Mouse (Mus musculus): ENCODE measurements around the gene Lpcat1. TPM values are rescaled to one million over a fixed set of nuclear protein-coding genes. Genes with fewer than 3 reads are reported as not detected.

Gene Lpcat1
- polyA plus RNA-seq, 1 experiment from 2014 or later, result 21.8 TPM

- no peaks in the 10 kb centered on the region for H3K9me3 ChIP-seq (replicated peaks; ENCODE audit: low read length)
- H3K4me3 ChIP-seq (replicated peaks; ENCODE audit: low read depth, low read length), result no peak overlapping the region
- no peak overlapping the region for H3K9ac ChIP-seq (ENCODE audit: low read depth, low read length)
- 0 out of 2 replicates have a peak, but pooled peaks cover 3% of the 10 kb centered on the region for H3K4me1 ChIP-seq (replicated peaks; ENCODE audit: insufficient read depth, low read length)
- H3K27me3 ChIP-seq (ENCODE audit: insufficient read depth, low read length), result peaks cover 28% of the 10 kb centered on the region; the same call in 1 of the 2 replicates
- ATAC-seq (replicated peaks; ENCODE audit: low FRiP score, low read depth) (no peak), DNase-seq (ENCODE audit: low spot score) (no peak)
- 54% methylated on average over 3 of the region's 3 CpGs for WGBS
- TF ChIP-seq CTCF (IDR thresholded peaks at IDR 0.05; ENCODE audit: low read depth), result no peak
- no peaks in the 10 kb centered on the region for H3K36me3 ChIP-seq (ENCODE audit: insufficient read depth, low read length)
- H3K27ac ChIP-seq, result no peak overlapping the region
- no peak overlapping the region for H3K4me2 ChIP-seq (ENCODE audit: low read length)
Measured at GRCm38 (mm10) chr13:73535287-73535686, 68.3 kb downstream of the Lpcat1 start.

GRCm38 (mm10) chr13:73536403-73536821 is 69.4 kb downstream of the Lpcat1 start, which contains the start of gene Slc6a3:
Slc6a3 (plus strand) TSS chr13:73536747.
- no peak within 1 kb of the TSS; the same call in 1 of the 2 replicates for H3K9ac ChIP-seq (ENCODE audit: low read depth, low read length)
- 0 out of 2 replicates have a peak, but pooled peaks cover 3% of the 10 kb centered on the region for H3K4me1 ChIP-seq (replicated peaks; ENCODE audit: insufficient read depth, low read length)
- TF ChIP-seq CTCF (IDR thresholded peaks at IDR 0.05; ENCODE audit: low read depth), result no peak
- H3K9me3 ChIP-seq (replicated peaks; ENCODE audit: low read length), result no peaks in the 10 kb centered on the region
- WGBS, result under 1% methylated on average over 26 of the region's 26 CpGs
- H3K27me3 ChIP-seq (ENCODE audit: insufficient read depth, low read length), result peaks cover 28% of the 10 kb centered on the region; the same call in 1 of the 2 replicates
- ATAC-seq (replicated peaks; ENCODE audit: low FRiP score, low read depth) (peak; percentile 71; the same call in 1 of the 2 replicates), DNase-seq (ENCODE audit: low spot score) (peak; percentile 20)
- H3K36me3 ChIP-seq (ENCODE audit: insufficient read depth, low read length), result no peaks in the 10 kb centered on the region
- H3K4me3 ChIP-seq (replicated peaks; ENCODE audit: low read depth, low read length), result peak within 1 kb of the TSS; percentile 28
- no peak within 1 kb of the TSS for H3K27ac ChIP-seq
- H3K4me2 ChIP-seq (ENCODE audit: low read length), result peak within 1 kb of the TSS; percentile 67

GRCm38 (mm10) chr13:73536824-73537223 is 69.8 kb downstream of the Lpcat1 start:
- H3K4me1 ChIP-seq (replicated peaks; ENCODE audit: insufficient read depth, low read length), result 0 out of 2 replicates have a peak, but pooled peaks cover 3% of the 10 kb centered on the region
- no peak overlapping the region; the same call in 1 of the 2 replicates for H3K9ac ChIP-seq (ENCODE audit: low read depth, low read length)
- TF ChIP-seq CTCF (IDR thresholded peaks at IDR 0.05; ENCODE audit: low read depth), result no peak
- H3K4me2 ChIP-seq (ENCODE audit: low read length), result peak overlapping the region; percentile 67
- peak; percentile 4 for DNase-seq (ENCODE audit: low spot score)
- 16% methylated on average over 13 of the region's 13 CpGs for WGBS
- peak overlapping the region; percentile 28 for H3K4me3 ChIP-seq (replicated peaks; ENCODE audit: low read depth, low read length)
- no peaks in the 10 kb centered on the region for H3K36me3 ChIP-seq (ENCODE audit: insufficient read depth, low read length)
- peaks cover 28% of the 10 kb centered on the region; the same call in 1 of the 2 replicates for H3K27me3 ChIP-seq (ENCODE audit: insufficient read depth, low read length)
- no peak overlapping the region for H3K27ac ChIP-seq
- ATAC-seq (replicated peaks; ENCODE audit: low FRiP score, low read depth), result no peak
- no peaks in the 10 kb centered on the region for H3K9me3 ChIP-seq (replicated peaks; ENCODE audit: low read length)

- Histone ChIP-seq H3K4me1 (replicated peaks; ENCODE audit: insufficient read depth, low read length) (no peaks in the 10 kb centered on the region), H3K9ac (ENCODE audit: low read depth, low read length) (no peak overlapping the region), H3K9me3 (replicated peaks; ENCODE audit: low read length) (no peaks in the 10 kb centered on the region), H3K27ac (no peak overlapping the region), H3K27me3 (ENCODE audit: insufficient read depth, low read length) (no peaks in the 10 kb centered on the region), H3K4me3 (replicated peaks; ENCODE audit: low read depth, low read length) (no peak overlapping the region), H3K4me2 (ENCODE audit: low read length) (no peak overlapping the region), H3K36me3 (ENCODE audit: insufficient read depth, low read length) (no peaks in the 10 kb centered on the region)
- ATAC-seq (replicated peaks; ENCODE audit: low FRiP score, low read depth), result no peak
- no peak for DNase-seq (ENCODE audit: low spot score)
- TF ChIP-seq CTCF (IDR thresholded peaks at IDR 0.05; ENCODE audit: low read depth), result no peak
- WGBS, result 86% methylated on average over 5 of the region's 5 CpGs
Measured at GRCm38 (mm10) chr13:73564201-73564600, 97.2 kb downstream of the Lpcat1 start.

Other genes starting within 250 kb of the Lpcat1 start
- gene Irx4, start 206.7 kb upstream of the Lpcat1 start, polyA plus RNA-seq (2015; fragmentation: Nextera tagmentation; extraction: Ambion mirVana), result 0.18 and 0.20 TPM in 2 replicates
- 146 and 153 TPM in 2 replicates for gene Mrpl36, start 138.7 kb upstream of the Lpcat1 start, polyA plus RNA-seq (2015; fragmentation: Nextera tagmentation; extraction: Ambion mirVana)
- 514 and 552 TPM in 2 replicates for gene Ndufs6, start 138.7 kb upstream of the Lpcat1 start, polyA plus RNA-seq (2015; fragmentation: Nextera tagmentation; extraction: Ambion mirVana)
- gene Slc6a3, start 69.5 kb downstream of the Lpcat1 start, polyA plus RNA-seq (2015; fragmentation: Nextera tagmentation; extraction: Ambion mirVana), result not detected in 2 replicates
- 123 and 129 TPM in 2 replicates for gene Clptm1l, start 136.8 kb downstream of the Lpcat1 start, polyA plus RNA-seq (2015; fragmentation: Nextera tagmentation; extraction: Ambion mirVana)
- gene Tert, start 159.7 kb downstream of the Lpcat1 start, polyA plus RNA-seq (2015; fragmentation: Nextera tagmentation; extraction: Ambion mirVana), result 2.5 and 2.6 TPM in 2 replicates
- 75.5 and 76.6 TPM in 2 replicates for gene Slc6a18, start 210.8 kb downstream of the Lpcat1 start, polyA plus RNA-seq (2015; fragmentation: Nextera tagmentation; extraction: Ambion mirVana)
- gene Slc6a19, start 237.7 kb downstream of the Lpcat1 start, polyA plus RNA-seq (2015; fragmentation: Nextera tagmentation; extraction: Ambion mirVana), result 5.7 and 5.9 TPM in 2 replicates